Mouse (Mus musculus): Measurements from ENCODE around the gene Krt10. TPM values are rescaled to one million over a fixed set of nuclear protein-coding genes. Genes with fewer than 3 reads are reported as not detected.

Gene Krt10
- total RNA-seq, 1 experiment from 2014 or later, result 7.7 TPM

GRCm38 (mm10) chr11:99369853-99370451 is 19.2 kb downstream of the Krt10 start:
- no peak for DNase-seq

GRCm38 (mm10) chr11:99369229-99369628 is 19.9 kb downstream of the Krt10 start:
- no peak for DNase-seq

- DNase-seq, result peak; percentile 18
Observed at GRCm38 (mm10) chr11:99366791-99367190, 22.4 kb downstream of the Krt10 start.

GRCm38 (mm10) chr11:99364412-99364811 is 24.8 kb downstream of the Krt10 start:
- peak; percentile 13 for DNase-seq

- DNase-seq, result no peak
Observed at GRCm38 (mm10) chr11:99361423-99361822, 27.7 kb downstream of the Krt10 start.

GRCm38 (mm10) chr11:99351004-99351403 is 38.2 kb downstream of the Krt10 start, which contains the start of gene Krt27:
Gene Krt27, minus strand, starts transcription at chr11:99351104.
- no peak for DNase-seq

GRCm38 (mm10) chr11:99339299-99339847 is 49.8 kb downstream of the Krt10 start:
- no peak for DNase-seq

GRCm38 (mm10) chr11:99337866-99338265 is 51.3 kb downstream of the Krt10 start, which contains the start of gene Krt26:
Gene Krt26, minus strand, starts transcription at chr11:99337966.
- no peak for DNase-seq

Other genes with a start within 250 kb of the Krt10 start
- 0.21 TPM in 1 of 2 replicates, not detected in the other for gene Ccr7, start 234.3 kb downstream of the Krt10 start, total RNA-seq (2021)
- gene Smarce1, start 158.3 kb downstream of the Krt10 start, total RNA-seq (2021), result 63.5 and 101 TPM in 2 replicates
- gene Krt222, start 145.3 kb downstream of the Krt10 start, total RNA-seq (2021), result 1.4 and 2.4 TPM in 2 replicates
- gene Krt24, start 104.1 kb downstream of the Krt10 start, total RNA-seq (2021), result not detected in 2 replicates
- gene Krt25, start 66.4 kb downstream of the Krt10 start, total RNA-seq (2021), result not detected in 2 replicates
- not detected in 2 replicates for gene Krt26, start 51.4 kb downstream of the Krt10 start, total RNA-seq (2021)
- not detected in 2 replicates for gene Krt27, start 38.3 kb downstream of the Krt10 start, total RNA-seq (2021)
- not detected in 2 replicates for gene Krt28, start 14.5 kb downstream of the Krt10 start, total RNA-seq (2021)
- gene Krt12, start 32.9 kb upstream of the Krt10 start, total RNA-seq (2021), result not detected in 2 replicates
- gene Krt20, start 48.8 kb upstream of the Krt10 start, total RNA-seq (2021), result 0.15 TPM in 1 of 2 replicates, not detected in the other
- gene Krt23, start 103.8 kb upstream of the Krt10 start, total RNA-seq (2021), result not detected in 2 replicates
- not detected in 2 replicates for gene Krt39, start 132.0 kb upstream of the Krt10 start, total RNA-seq (2021)
- not detected in 2 replicates for gene Krt40, start 153.8 kb upstream of the Krt10 start, total RNA-seq (2021)
- gene Krtap3-3, start 161.5 kb upstream of the Krt10 start, total RNA-seq (2021), result not detected in 2 replicates
- not detected in 2 replicates for gene Krtap3-2, start 167.5 kb upstream of the Krt10 start, total RNA-seq (2021)
- gene Gm11939, start 170.1 kb upstream of the Krt10 start, total RNA-seq (2021), result not detected in 2 replicates
- not detected in 2 replicates for gene Krtap3-1, start 177.3 kb upstream of the Krt10 start, total RNA-seq (2021)
- gene Krtap1-5, start 191.7 kb upstream of the Krt10 start, total RNA-seq (2021), result not detected in 2 replicates
- gene Krtap1-4, start 194.3 kb upstream of the Krt10 start, total RNA-seq (2021), result not detected in 2 replicates
- gene Krtap1-3, start 202.0 kb upstream of the Krt10 start, total RNA-seq (2021), result not detected in 2 replicates
- not detected in 2 replicates for gene Krtap9-3, start 208.7 kb upstream of the Krt10 start, total RNA-seq (2021)
- gene Gm11938, start 213.9 kb upstream of the Krt10 start, total RNA-seq (2021), result not detected in 2 replicates
- gene Gm11937, start 220.8 kb upstream of the Krt10 start, total RNA-seq (2021), result not detected in 2 replicates
- gene Krtap2-4, start 225.5 kb upstream of the Krt10 start, total RNA-seq (2021), result not detected in 2 replicates
- gene Gm11562, start 231.1 kb upstream of the Krt10 start, total RNA-seq (2021), result not detected in 2 replicates
- gene Krtap4-1, start 238.9 kb upstream of the Krt10 start, total RNA-seq (2021), result not detected in 2 replicates
- not detected in 2 replicates for gene Krtap4-2, start 245.7 kb upstream of the Krt10 start, total RNA-seq (2021)

Measured in adrenal gland, postnatal 25 days (tissue).